Mouse (Mus musculus) hindbrain, embryonic 14.5 days (tissue): ENCODE measurements around the gene Zscan2. TPM values are rescaled to one million over a fixed set of nuclear protein-coding genes. Genes with fewer than 3 reads are reported as not detected.

Experiments used
- ATAC-seq: fragments of 200-750 bp; cut with Nextera tagmentation; 2 replicates; pipeline ENCODE4 v1.8.0; 2017; ENCODE audit warnings: moderate number of reproducible peaks, mild to moderate bottlenecking, moderate TSS enrichment, moderate library complexity; ENCODE audit not compliant: low FRiP score
- DNase-seq: peaks from one replicate; pipeline ENCODE4 v3.0.0-alpha.2; 2015; ENCODE audit warnings: low spot score
- H3K27ac ChIP-seq: fragments of 300-500 bp; sonication (generic); 2 replicates; pipeline ENCODE4 v1.5.1; 2014; ENCODE audit warnings: mild to moderate bottlenecking, moderate library complexity
- H3K27me3 ChIP-seq: fragments of 300-500 bp; sonication (generic); 2 replicates; pipeline ENCODE4 v1.6.1; 2014; ENCODE audit warnings: mild to moderate bottlenecking, low read length, mixed read lengths; ENCODE audit not compliant: control insufficient read depth, insufficient read depth
- H3K36me3 ChIP-seq: fragments of 300-500 bp; sonication (generic); replicated peaks from 2 replicates; pipeline ENCODE4 v1.6.1; 2014; ENCODE audit not compliant: control insufficient read depth, insufficient read depth
- H3K4me1 ChIP-seq: fragments of 300-500 bp; sonication (generic); replicated peaks from 2 replicates; pipeline ENCODE4 v1.6.1; 2014; ENCODE audit warnings: antibody characterized with exemption, low read length, mixed read lengths; ENCODE audit not compliant: control insufficient read depth, insufficient read depth
- H3K4me2 ChIP-seq: fragments of 300-500 bp; sonication (generic); replicated peaks from 2 replicates; pipeline ENCODE4 v1.6.1; 2014; ENCODE audit warnings: mild to moderate bottlenecking, moderate library complexity
- H3K4me3 ChIP-seq: fragments of 300-500 bp; sonication (generic); replicated peaks from 2 replicates; pipeline ENCODE4 v1.5.1; 2014; ENCODE audit warnings: mild to moderate bottlenecking, low read length
- H3K9ac ChIP-seq: fragments of 300-500 bp; sonication (generic); 2 replicates; pipeline ENCODE4 v1.6.1; 2014
- H3K9me3 ChIP-seq: fragments of 300-500 bp; sonication (generic); 2 replicates; pipeline ENCODE4 v1.6.1; 2016; ENCODE audit warnings: low read length; ENCODE audit not compliant: control insufficient read depth
- WGBS: fragments of 180-500 bp; shearing (Covaris S2); extraction: QIAGEN DNeasy Blood & Tissue Kit; methylation state at CpG from one replicate; pipeline ENCODE4 v1.1.7; 2014; 5-methylcytosine and 5-hydroxymethylcytosine counted together
- polyA plus RNA-seq: library from polyadenylated mRNA; unstranded; fragments of >200 nt; fragmentation: Nextera tagmentation; extraction: Ambion mirVana; gene quantifications from 2 replicates; pipeline ENCODE4 v1.2.1, GENCODE M21; 2014

Gene Zscan2
- polyA plus RNA-seq, 1 experiment from 2014 or later, result 4.4 TPM

DNA sequence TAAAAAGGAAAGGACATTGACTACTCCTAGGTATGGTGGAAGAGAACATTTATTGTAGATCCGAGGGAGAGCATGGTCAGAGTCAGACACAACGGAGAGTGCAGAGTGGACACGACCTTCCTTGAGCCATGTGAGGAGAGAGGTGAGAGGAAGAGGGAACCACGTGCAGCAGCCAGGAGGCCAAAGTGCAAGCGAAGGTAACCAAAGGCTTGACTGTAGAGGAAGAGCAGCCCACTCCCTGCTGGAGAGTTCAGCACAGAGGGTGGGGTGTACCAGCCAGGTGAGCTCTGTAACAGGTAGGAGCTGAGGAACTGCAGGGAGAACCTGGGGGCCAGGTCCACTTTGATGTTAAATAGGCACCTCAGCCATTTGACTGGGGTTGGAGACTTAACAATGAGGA is 18.6 kb upstream of the Zscan2 start:
- Histone ChIP-seq H3K9me3 (no peaks in the 10 kb centered on the region), H3K4me2 (no peak overlapping the region), H3K4me3 (no peak overlapping the region), H3K4me1 (no peaks in the 10 kb centered on the region), H3K27ac (no peak overlapping the region), H3K36me3 (no peaks in the 10 kb centered on the region), H3K9ac (no peak overlapping the region), H3K27me3 (no peaks in the 10 kb centered on the region)
- 76% methylated on average over 5 of the region's 5 CpGs for WGBS
- DNase-seq (no peak), ATAC-seq (no peak)

DNA sequence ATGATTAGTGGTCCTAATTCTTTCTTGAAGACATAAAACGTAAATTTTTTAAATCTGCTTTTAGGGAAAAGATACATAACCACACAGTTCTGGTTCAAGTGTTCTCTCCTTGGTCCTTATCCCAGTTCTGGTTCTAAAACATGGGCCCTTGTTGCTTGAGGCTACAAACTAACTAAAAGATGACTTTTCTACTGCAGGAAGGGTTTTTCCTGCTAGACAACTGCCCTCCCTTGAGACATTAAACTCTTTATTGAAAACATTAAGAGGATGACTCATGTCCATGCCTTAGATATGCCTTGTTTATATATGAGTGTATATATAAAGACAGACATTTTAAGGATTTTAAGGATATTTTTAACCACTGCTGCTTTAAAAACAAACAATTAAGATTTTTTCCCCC is 17.5 kb upstream of the Zscan2 start:
- Histone ChIP-seq H3K36me3 (no peaks in the 10 kb centered on the region), H3K4me3 (no peak overlapping the region), H3K4me1 (no peaks in the 10 kb centered on the region), H3K9ac (no peak overlapping the region), H3K27ac (no peak overlapping the region), H3K4me2 (no peak overlapping the region), H3K9me3 (no peaks in the 10 kb centered on the region), H3K27me3 (no peaks in the 10 kb centered on the region)
- ATAC-seq (no peak), DNase-seq (no peak)
- WGBS, result 85% methylated on average over 1 of the region's 1 CpGs

DNA sequence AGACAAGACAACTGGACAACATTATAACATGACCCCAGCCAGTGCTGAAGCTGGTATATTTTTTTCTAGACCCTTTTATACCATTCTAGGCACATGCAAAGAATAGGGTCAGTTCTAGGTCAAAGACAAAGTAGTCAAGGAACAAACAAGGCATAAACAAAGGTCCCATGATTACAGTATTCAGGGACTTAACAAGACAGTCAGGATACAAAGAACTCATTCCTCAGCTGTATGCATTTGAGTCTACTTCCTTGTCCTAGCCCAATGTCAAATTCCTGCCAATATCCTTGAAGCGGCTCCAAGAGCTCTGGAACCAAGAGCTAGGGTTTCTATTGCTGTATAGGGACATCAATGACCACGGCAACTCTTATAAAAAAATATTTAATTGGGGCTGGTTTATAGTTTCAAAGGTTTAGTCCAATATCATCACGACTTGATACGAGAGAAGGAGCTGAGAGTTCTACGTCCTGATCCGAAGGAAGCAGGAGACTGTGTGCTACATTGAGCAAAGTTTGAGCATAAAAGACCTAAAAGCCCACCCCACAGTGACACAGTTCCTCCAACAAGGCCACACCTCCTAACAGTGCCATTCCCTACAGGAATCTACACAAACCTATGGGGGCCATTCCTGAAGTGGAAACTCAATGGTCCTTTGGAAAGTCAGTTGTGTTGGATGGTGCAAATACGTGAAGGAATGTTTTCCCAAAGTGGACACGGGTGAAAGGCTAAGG is 16.6 kb upstream of the Zscan2 start:
- DNase-seq (peak; percentile 18), ATAC-seq (no peak)
- H3K9ac ChIP-seq, result no peak overlapping the region
- no peaks in the 10 kb centered on the region for H3K36me3 ChIP-seq
- no peak overlapping the region for H3K4me2 ChIP-seq
- no peaks in the 10 kb centered on the region for H3K4me1 ChIP-seq
- no peak overlapping the region for H3K4me3 ChIP-seq
- H3K27ac ChIP-seq, result no peak overlapping the region
- H3K9me3 ChIP-seq, result no peaks in the 10 kb centered on the region
- WGBS, result 91% methylated on average over 8 of the region's 8 CpGs
- H3K27me3 ChIP-seq, result no peaks in the 10 kb centered on the region

DNA sequence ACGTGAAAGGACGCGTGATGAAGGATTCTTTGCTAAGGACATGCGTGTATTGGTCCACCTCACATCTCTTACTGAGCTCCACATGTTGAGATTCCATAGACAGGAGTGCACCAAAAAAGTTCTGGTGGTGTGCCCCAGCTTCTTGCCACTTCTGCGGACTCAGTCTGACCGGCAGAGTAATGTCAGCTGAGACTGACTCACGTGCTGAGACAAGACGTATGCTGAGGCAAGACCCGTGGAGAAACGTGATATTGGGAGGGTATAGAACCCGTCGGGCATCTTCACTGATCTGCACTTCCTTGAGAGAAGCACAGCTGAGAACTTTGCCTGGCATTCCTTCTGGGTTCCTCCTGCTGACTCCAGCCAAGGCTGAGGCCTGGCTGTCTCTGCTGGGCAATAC is 16.0 kb upstream of the Zscan2 start:
- WGBS, result 94% methylated on average over 12 of the region's 12 CpGs

DNA sequence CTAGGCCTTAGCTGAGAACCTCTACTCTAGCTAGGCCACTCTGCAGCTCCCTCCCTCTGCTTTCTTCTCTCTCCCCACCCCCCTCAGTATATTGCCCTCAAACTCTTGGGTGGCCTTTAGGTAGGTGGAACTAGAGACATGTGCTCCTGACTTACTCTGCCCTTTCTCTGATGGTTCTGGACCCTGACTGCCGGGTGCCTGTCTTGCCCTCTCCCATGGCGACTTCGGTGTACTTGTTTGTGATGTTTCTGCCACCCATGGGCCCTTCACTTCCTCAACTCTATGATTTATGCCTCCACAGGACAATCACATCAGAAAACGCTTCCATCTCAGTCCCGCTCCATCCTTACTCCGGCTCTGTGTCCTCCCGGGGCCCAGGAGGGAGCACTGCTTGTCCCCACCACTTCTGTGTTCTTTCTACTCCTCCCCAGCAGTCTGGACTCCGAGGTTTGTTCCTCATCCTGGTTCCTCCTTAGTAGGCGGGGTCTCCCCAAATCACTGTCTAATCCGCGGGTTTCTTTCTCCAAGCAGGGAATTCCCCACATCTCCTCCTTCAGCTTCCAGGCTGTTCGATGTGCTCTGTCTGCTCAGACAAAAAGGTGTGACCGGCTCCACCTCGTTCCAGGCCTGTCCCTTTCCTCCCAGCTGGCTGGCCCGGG is 15.0 kb upstream of the Zscan2 start:
- 80% methylated on average over 15 of the region's 15 CpGs for WGBS
- no peak overlapping the region for H3K4me2 ChIP-seq
- H3K36me3 ChIP-seq, result no peaks in the 10 kb centered on the region
- DNase-seq (no peak), ATAC-seq (no peak)
- H3K9ac ChIP-seq, result no peak overlapping the region
- H3K27ac ChIP-seq, result no peak overlapping the region
- no peak overlapping the region for H3K4me3 ChIP-seq
- no peaks in the 10 kb centered on the region for H3K9me3 ChIP-seq
- no peaks in the 10 kb centered on the region for H3K27me3 ChIP-seq
- H3K4me1 ChIP-seq, result no peaks in the 10 kb centered on the region

More for the DNA sequence above, 16.0 kb upstream of the Zscan2 start:
- no peak overlapping the region for H3K4me3 ChIP-seq
- no peak overlapping the region for H3K27ac ChIP-seq
- ATAC-seq (no peak), DNase-seq (peak; percentile 17)
- H3K4me1 ChIP-seq, result no peaks in the 10 kb centered on the region
- H3K9ac ChIP-seq, result no peak overlapping the region
- H3K9me3 ChIP-seq, result no peaks in the 10 kb centered on the region
- no peak overlapping the region for H3K4me2 ChIP-seq
- H3K27me3 ChIP-seq, result no peaks in the 10 kb centered on the region
- no peaks in the 10 kb centered on the region for H3K36me3 ChIP-seq

DNA sequence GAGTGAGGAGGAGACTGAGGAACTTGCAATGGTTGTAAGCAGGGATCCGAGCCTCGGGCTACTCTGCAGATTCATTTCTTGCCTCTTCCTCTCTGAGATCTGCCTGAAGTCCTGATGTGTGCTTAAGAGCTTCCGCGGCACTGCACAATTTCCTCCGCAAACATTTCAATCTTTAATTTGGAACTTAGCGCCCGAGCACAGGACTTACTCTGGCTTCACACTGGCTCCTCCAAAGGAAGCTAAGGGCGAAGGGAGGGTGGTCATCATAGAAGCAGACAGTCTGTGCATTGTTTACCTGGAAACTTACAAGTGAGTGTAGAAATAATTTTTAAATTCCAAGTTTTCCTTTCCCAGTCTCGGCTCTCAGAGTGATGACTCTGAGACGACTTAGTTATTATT is 14.4 kb upstream of the Zscan2 start:
- no peak overlapping the region for H3K27ac ChIP-seq
- no peaks in the 10 kb centered on the region for H3K9me3 ChIP-seq
- no peaks in the 10 kb centered on the region for H3K4me1 ChIP-seq
- no peak overlapping the region for H3K4me2 ChIP-seq
- WGBS, result 93% methylated on average over 10 of the region's 10 CpGs
- no peaks in the 10 kb centered on the region for H3K36me3 ChIP-seq
- H3K4me3 ChIP-seq, result no peak overlapping the region
- no peak for ATAC-seq
- peak; percentile 10 for DNase-seq
- no peaks in the 10 kb centered on the region for H3K27me3 ChIP-seq
- H3K9ac ChIP-seq, result no peak overlapping the region

DNA sequence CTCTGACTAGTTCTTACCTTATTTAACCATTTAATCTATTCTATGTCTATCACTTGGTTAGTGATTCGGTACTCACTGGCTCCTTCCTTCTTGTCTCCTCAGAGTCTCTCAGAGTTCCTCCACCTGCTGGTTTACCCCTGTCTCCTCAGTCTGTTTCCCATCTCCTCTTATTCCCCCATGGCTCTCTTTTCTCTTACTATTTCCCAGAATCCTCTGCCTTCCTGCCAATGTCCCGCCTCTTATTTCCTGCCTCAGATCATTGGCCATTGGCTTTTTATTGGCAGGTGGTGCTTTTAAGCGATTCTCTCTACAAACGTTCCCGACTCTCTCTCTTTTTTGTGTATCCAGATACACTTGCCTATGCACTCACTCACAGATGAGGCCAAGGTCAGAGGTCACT is 14.0 kb upstream of the Zscan2 start:
- WGBS, result 88% methylated on average over 5 of the region's 5 CpGs
- H3K4me1 ChIP-seq, result no peaks in the 10 kb centered on the region
- no peak overlapping the region for H3K4me2 ChIP-seq
- peak; percentile 14 for DNase-seq
- H3K4me3 ChIP-seq, result no peak overlapping the region
- H3K27me3 ChIP-seq, result no peaks in the 10 kb centered on the region
- no peak for ATAC-seq
- H3K9me3 ChIP-seq, result no peaks in the 10 kb centered on the region
- H3K9ac ChIP-seq, result no peak overlapping the region
- H3K36me3 ChIP-seq, result no peaks in the 10 kb centered on the region
- H3K27ac ChIP-seq, result no peak overlapping the region

DNA sequence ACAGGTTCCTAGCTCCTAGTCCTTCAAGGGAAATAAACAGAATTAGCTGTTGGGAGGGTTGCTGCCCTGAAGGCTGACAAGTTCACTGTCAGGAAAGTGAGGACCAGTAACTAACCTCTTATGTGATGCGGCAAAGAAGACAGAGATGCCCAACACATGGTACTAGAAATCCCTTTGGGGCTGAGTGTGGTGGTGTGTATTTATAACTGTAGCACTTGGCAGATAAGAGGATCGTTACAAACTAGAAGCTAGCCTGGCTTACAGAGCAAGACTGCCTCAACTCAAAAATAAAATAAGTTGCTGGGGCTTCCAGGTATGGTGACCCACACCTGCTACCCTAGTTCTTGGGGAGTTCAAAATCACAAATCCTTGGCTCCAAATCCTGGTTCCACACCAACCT is 11.5 kb upstream of the Zscan2 start:
- Histone ChIP-seq H3K9ac (no peak overlapping the region), H3K27ac (no peak overlapping the region), H3K4me1 (no peaks in the 10 kb centered on the region), H3K4me3 (no peak overlapping the region), H3K9me3 (no peaks in the 10 kb centered on the region), H3K4me2 (no peak overlapping the region), H3K27me3 (no peaks in the 10 kb centered on the region), H3K36me3 (no peaks in the 10 kb centered on the region)
- 93% methylated on average over 2 of the region's 2 CpGs for WGBS
- DNase-seq, result no peak
- ATAC-seq, result no peak

DNA sequence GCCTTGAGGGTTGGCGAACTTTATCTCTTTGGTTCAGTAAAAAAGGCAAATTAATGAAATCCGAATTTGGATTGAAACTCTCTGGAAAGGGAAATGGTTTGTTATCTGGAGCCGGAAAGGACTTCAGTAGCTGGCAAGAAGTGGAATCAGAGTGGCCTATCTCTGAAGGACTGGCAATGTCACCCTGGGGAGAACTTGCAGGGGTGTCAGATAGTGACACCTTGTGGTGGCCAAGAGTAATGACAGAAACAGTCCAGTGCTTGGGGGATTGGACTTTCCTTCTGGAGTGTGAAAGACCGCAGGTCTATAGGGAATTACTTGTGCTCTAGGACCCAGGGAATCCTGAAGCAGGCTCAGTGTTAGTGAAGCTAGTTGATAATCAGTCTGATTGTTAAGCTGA is 11.0 kb upstream of the Zscan2 start:
- no peaks in the 10 kb centered on the region for H3K27me3 ChIP-seq
- WGBS, result 29% methylated on average over 4 of the region's 4 CpGs
- H3K9ac ChIP-seq, result no peak overlapping the region
- no peaks in the 10 kb centered on the region for H3K4me1 ChIP-seq
- no peak overlapping the region for H3K4me2 ChIP-seq
- H3K4me3 ChIP-seq, result no peak overlapping the region
- H3K36me3 ChIP-seq, result no peaks in the 10 kb centered on the region
- ATAC-seq (no peak), DNase-seq (peak; percentile 72)
- no peak overlapping the region for H3K27ac ChIP-seq
- H3K9me3 ChIP-seq, result no peaks in the 10 kb centered on the region
